Mouse (Mus musculus): Measurements from ENCODE around the gene Axin2.

Gene Axin2

GRCm38 (mm10) chr11:108930612-108931011 lies 10.5 kb downstream of the Axin2 start:
- DNase-seq: no peak

DNA sequence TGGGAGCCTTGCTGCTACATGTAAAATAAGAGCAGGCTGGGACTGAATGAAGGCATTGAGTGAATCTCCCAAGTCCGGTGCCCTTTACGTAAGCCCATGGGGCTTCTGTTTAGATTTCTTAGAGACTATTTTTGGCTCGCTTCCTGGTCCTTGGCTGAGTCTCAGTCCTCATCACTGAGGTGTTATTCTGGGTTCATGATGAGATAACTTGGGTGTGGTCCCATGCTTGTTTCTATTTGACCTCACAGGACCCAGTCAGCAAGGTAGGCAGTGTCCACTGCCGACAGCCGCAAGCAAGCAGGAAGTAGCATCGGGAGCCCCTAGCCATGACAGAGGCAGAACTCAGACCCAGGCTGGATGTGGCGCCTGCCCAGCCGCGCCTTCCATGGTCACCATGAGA lies 13.7 kb downstream of the Axin2 start:
- no peak for DNase-seq

DNA sequence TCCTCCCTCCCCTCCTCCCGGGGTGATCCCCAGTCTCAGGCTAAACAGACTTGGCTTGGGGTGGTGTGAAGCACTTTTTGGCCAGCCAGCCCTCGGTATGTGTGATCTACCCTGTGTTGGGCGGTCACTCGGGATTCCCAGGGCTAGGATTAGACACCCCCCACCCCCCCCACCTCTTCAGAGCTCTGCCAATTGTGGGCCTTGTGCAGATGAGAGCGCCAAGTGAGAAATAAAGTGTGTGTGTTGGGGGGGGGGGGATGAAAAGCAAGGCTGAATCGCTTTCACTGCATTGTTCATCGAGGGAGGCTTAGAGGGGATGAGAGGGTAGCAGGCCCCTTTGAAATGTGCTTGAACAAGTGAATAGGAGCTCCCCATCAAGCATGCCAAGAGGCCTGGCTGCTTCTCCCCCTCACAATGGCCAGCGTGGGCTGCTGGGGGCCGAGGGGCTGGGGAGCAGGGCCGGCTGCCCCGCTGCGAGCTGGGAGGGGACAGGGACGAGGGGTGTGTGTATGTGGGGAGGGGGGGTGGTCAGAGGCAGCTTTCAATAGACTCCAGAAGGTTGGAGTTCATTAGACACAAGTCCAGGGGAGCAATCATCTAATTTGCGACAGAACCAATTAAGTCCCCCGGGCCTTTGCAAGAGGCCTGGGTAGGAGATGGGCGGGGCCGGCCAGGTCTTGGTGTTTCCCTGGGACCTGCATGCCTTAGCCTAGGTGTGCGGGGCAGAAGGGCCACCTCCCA lies 15.1 kb downstream of the Axin2 start:
- DNase-seq: no peak

- no peak for DNase-seq
Observed at GRCm38 (mm10) chr11:108936016-108936792, 16.1 kb downstream of the Axin2 start.

DNA sequence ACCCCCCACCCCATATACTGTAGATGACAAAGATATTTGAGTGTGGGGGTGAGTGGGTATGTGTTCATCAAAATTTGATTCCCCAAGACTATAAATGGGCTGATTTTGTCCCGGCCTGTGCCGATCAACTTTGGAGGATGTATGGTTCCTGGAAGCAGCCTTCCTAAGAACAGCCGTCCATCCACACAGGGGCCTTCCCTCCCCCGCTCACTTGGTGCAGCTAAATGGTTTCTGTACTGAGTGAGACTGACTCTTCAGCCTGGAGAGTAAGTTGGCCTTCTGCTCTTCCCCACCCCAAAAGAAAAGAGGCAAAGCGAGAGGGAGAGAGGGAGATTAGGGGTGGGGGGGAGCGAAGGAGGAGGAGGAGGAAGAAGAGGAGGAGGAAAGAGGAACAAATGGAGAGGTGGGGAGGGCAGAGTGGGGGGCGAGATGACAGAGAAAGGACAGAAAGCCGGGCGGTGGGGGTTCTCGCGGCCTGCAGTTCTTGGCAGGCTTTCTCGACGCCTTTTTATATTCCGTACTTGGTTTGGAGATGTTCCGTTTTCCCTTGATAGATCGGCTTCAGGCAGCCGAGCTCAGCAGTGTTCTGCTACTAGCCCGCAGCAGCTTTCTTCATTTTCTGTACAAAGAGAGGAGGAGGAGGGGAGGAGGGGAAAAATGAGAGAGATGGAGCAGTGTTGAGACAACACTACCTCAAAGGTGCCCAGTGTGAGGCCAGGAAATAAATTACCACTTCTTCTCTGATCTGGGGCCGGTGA lies 20.7 kb downstream of the Axin2 start:
- DNase-seq: no peak

GRCm38 (mm10) chr11:108941836-108942235 lies 21.7 kb downstream of the Axin2 start:
- no peak for DNase-seq

GRCm38 (mm10) chr11:108943741-108944140 lies 23.6 kb downstream of the Axin2 start:
- DNase-seq: no peak

DNA sequence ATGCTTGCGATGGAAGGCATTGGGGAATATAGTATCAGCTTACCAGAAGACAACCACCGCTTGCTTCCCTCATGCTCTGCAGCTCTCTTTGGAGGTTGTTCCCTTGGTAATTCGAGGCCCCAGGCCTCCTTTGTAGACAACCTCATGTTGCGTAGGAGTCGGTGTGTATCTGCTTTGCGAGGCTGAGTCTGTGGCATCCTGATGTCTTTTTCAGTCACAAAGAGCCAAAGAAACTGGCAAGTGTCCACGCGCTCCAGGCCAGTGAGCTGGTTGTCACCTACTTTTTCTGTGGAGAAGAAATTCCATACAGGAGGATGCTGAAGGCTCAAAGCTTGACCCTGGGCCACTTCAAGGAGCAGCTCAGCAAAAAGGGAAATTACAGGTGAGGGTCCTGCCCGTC lies 25.5 kb downstream of the Axin2 start:
- DNase-seq: no peak

DNA sequence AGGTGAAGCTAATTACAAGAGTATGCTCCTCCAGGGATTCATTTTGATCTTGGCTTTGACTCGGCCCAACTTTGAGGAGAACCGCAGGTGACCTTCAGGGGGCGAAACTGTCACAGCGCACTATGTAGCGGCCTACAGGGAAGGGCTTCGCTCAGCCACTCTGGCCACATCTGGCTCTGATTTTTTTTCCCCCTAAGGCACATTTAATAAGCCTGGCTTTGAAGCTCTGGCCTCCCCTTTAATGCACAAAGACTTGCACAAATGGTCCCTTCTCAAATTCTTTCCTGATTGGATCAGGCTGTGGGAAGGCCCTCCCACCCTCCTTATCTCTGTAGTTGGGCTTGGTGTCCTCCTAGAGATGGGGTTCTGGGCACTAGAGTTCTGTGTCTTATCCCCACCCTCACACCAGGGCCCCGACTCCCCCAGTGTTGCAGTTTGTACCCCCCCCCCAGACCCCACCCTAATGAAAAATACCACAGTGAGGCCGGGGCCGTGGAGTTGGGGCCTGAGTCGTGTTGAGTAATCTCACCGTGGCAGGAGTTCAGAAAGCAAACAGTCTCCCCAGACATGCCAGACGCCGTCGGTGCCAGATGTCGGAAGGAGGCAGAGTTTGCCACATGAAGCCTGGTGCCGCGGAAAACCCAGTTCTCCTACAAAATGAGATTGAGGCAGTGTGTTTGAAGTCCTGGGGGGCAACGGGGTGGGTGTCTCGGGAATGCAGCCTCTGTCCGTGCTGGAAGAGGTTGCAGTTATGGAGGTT lies 27.5 kb downstream of the Axin2 start:
- DNase-seq: no peak

DNA sequence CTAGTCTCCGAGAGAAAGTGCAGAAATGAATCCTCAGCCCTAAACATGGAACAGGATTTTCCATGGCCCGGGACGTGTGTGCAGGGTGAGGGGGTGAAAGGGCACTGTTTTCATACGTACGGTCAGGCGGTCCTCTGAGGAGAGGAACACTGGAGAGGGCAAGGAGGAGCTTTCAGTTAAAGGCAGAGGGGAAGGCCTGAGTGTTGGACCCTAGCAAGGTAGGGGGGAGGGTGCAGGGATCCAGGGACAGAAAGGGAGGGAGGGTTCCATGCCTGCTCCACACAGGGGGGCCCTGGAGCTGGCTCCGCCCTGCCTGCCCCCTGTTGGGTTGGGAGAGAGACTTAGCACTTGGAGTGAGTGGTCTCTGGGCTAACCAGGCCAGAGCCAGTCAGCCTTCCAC lies 28.4 kb downstream of the Axin2 start:
- DNase-seq: no peak

- no peak for DNase-seq
Observed at GRCm38 (mm10) chr11:108948931-108949330, 28.8 kb downstream of the Axin2 start.

DNA sequence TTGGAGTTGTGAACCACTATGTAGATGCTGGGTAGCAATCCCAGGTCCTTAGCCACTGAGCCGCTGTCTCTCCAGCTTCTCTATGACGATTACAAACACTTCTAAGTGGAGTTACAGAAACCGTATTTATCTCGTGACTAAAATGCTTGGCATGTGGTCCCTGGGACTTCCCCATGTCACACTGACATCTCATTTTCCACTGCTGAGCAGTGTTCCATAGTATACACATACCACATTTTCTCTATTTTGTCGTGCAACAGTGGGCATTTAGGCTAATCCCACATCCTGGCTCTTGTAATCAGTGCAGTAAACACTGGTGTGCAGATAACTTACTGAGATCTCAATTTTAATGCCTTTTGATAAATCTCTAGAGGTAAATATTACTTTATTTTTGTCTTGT lies 32.2 kb downstream of the Axin2 start:
- DNase-seq: no peak

DNA sequence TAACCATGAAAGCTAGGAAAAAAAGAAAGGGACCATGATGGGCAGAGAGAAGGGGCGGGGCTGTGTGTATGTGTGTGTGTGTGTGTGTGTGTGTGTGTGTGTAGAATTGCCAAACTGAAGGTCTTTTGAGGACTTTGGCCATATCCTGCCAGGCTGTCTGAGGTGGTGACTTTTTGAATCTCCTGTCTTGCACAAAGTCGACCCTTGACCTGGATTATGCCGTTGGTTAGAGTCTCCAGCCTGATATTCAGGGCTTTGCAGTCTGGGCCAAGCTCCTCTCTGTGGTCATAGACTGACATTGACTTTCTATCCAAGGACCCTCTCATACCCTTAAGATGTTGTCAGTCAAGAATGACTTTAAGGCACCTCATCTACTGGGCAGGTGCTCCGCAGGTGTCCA lies 35.8 kb downstream of the Axin2 start:
- no peak for DNase-seq

DNA sequence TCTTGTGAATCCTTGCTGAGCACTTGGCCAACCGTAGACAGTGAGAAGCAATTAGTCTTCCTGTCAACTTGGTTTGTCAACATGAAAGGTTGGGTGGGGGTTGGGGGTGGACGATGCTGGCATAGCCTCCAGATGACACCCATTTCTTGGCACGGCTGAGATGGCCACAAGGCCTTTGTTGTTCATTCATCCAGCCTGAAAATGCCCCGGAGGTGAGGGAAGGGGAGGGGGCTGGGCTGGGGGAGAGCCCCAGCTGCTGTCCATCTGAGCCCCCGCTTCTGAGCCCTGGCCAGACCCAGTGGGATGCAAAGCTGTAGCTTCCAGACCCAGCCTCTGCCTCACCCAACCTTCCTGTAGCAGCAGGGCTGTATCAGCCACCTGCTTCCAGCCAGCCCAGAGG lies 38.2 kb downstream of the Axin2 start:
- no peak for DNase-seq

DNA sequence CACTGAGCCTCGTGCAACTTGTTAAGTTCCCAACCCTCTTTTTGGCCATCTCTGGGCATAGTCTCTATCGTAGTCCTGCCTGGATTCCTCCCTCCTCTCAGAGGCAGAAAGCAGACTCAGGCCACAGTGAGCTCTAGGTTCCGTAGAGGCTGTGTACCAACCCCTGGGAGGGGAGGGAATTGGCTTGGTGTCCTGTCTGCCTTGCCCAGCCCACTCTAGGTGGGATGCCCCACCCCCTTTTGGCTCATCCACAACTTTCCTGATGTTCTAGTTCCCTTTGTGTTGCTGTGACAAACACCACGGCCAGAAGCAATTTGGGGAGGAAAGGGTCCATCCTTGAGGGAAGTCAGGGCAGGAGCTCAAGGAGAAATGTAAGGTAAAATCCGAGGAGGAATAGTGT lies 39.0 kb downstream of the Axin2 start:
- no peak for DNase-seq

GRCm38 (mm10) chr11:108961651-108962065 lies 41.5 kb downstream of the Axin2 start:
- no peak for DNase-seq

DNA sequence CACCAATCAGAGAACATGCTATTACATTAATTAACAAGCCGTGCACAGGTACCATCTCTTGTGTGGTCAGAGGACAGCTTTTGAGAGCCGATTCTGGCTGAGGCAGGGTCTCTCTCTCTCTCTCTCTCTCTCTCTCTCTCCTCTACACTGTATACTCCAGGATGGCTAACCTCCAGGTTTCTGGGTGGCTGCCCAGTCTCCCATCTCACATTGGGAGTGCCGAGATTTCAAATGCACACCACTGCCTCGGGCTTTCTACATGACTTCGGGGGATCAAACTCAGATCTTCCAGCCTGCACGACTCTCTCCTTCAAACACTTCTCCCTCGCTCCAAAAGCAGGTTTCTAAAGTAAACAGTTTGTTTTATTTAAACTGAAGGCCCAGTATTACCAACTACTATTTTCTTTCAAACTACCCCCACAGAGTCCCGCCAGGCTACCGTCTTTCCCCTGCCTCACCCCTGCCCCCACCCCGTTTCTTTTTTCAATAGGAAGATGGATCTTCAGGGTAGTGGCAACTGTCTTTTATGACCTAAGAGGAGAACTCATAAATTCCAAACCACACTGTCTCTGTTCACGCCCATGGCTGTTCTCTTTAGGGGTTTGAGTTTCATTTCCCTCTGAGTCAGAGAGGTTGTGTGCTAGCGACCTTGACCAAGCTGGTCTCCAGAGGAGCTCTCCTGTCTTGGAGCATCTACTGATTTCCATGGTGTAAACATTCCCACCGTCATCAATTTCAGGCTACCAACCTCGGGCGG lies 43.5 kb downstream of the Axin2 start:
- DNase-seq: no peak

- DNase-seq: no peak
Observed at GRCm38 (mm10) chr11:108965740-108966139, 45.6 kb downstream of the Axin2 start.

- DNase-seq: no peak
Observed at GRCm38 (mm10) chr11:108973459-108973858, 53.3 kb downstream of the Axin2 start.

DNA sequence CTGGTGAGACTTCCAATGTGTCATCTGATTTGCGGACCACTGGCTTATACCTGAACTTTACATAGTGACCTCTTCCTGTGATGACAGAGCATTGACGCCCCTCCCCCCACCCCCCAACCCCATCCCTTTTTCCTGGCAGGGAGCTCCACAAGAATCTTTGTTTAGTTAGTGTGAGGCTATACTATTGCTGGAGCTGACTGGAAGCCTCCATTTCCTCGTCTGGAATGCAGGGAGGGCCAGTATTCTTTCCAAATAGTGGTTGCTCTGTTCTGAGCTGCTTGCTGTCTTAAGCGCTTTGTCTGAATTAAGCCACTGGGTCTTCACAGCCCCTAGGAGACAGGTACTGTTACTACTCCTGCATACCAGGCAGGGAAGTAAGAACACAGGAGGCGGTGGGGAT lies 53.7 kb downstream of the Axin2 start:
- DNase-seq: no peak

DNA sequence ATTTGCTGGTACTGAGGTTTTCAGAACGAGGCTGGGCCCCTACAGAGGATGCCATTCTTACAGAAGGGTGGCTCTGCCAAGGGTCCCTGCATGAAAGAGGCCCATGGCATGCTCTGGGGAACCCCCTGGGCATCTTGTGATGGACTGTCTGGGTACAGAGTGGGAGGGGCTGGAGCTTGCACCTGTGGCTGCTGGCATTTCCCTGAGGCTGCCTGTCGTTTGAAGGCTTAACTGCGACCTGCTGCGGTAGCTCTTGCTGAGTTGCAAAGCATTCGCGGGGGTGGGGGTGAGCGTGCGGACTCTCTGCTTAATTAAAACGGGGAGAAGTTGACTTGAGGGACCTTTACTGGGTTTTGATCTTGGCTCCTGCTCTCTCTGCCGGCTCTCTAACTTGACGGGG lies 55.4 kb downstream of the Axin2 start:
- DNase-seq: peak; percentile 9

DNA sequence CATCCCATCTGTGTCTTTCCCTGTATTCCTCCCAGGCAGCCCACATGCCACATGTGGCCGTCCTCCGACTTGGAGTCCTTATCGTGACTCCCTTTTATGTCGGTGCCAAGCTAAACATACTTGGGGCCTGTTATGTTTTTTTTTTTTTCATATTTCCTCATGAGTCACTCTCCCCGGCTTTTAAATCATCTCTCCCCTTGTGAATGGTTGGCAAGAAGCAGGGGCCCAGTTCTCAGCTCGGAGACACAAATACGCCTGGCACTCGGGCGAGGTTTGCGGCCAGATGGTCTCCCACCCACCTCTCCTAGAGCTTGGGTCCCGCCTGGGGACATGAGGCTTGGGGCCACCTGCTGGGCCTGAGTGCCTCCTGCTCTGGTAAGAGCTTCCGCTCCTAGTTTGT lies 60.4 kb downstream of the Axin2 start:
- DNase-seq: no peak

Data from thymus, postnatal 14 days (tissue).